Mouse (Mus musculus) neural tube, embryonic 11.5 days (tissue): ENCODE data around the gene Tulp4. TPM values are rescaled to one million over a fixed set of nuclear protein-coding genes. Genes with fewer than 3 reads are reported as not detected.

ENCODE experiments used
- ATAC-seq: fragments of 200-750 bp; cut with Nextera tagmentation; 2 replicates; pipeline ENCODE4 v1.8.0; 2017; ENCODE audit warnings: moderate number of reproducible peaks, mild to moderate bottlenecking, moderate TSS enrichment, moderate library complexity; ENCODE audit not compliant: insufficient read depth, low FRiP score, low TSS enrichment
- DNase-seq: peaks from one replicate; pipeline ENCODE4 v3.0.0-alpha.2; 2015; ENCODE audit warnings: low spot score
- H3K27ac ChIP-seq: fragments of 300-500 bp; sonication (generic); 2 replicates; pipeline ENCODE4 v1.5.1; 2014; ENCODE audit warnings: low read depth, mild to moderate bottlenecking, low read length
- H3K27me3 ChIP-seq: fragments of 300-500 bp; sonication (generic); 2 replicates; pipeline ENCODE4 v1.6.1; 2014; ENCODE audit warnings: mild to moderate bottlenecking, low read length, mixed read lengths; ENCODE audit not compliant: control insufficient read depth, insufficient read depth
- H3K36me3 ChIP-seq: fragments of 300-500 bp; sonication (generic); 2 replicates; pipeline ENCODE4 v1.6.1; 2014; ENCODE audit warnings: mild to moderate bottlenecking, low read length, moderate library complexity, mixed read lengths; ENCODE audit not compliant: control insufficient read depth, insufficient read depth
- H3K4me1 ChIP-seq: fragments of 300-500 bp; sonication (generic); 2 replicates; pipeline ENCODE4 v1.6.1; 2014; ENCODE audit warnings: low read length, mixed read lengths; ENCODE audit not compliant: control insufficient read depth, insufficient read depth
- H3K4me2 ChIP-seq: fragments of 300-500 bp; sonication (generic); 2 replicates; pipeline ENCODE4 v1.6.1; 2014; ENCODE audit warnings: low read depth, mild to moderate bottlenecking, moderate library complexity
- H3K4me3 ChIP-seq: fragments of 300-500 bp; sonication (generic); 2 replicates; pipeline ENCODE4 v1.5.1; 2014; ENCODE audit warnings: low read depth, low read length
- H3K9ac ChIP-seq: fragments of 300-500 bp; sonication (generic); 2 replicates; pipeline ENCODE4 v1.6.1; 2014; ENCODE audit warnings: mild to moderate bottlenecking, low read length
- H3K9me3 ChIP-seq: fragments of 300-500 bp; sonication (generic); 2 replicates; pipeline ENCODE4 v1.6.1; 2016; ENCODE audit warnings: low read length; ENCODE audit not compliant: control insufficient read depth
- WGBS: fragments of 180-500 bp; shearing (Covaris S2); extraction: QIAGEN DNeasy Blood & Tissue Kit; methylation state at CpG from one replicate; pipeline ENCODE4 v1.1.7; 2014; 5-methylcytosine and 5-hydroxymethylcytosine counted together
- polyA plus RNA-seq: library from polyadenylated mRNA; unstranded; fragments of >200 nt; fragmentation: Nextera tagmentation; extraction: Ambion mirVana; gene quantifications from 2 replicates; pipeline ENCODE4 v1.2.1, GENCODE M21; 2014

Tulp4 gene
- polyA plus RNA-seq, 1 experiment from 2014 or later: 122 TPM

GRCm38 (mm10) chr17:6162761-6163160, 56.5 kb downstream of the Tulp4 start:
- DNase-seq (no peak), ATAC-seq (no peak)
- WGBS: 89% methylated on average over 1 of the region's 1 CpGs
- H3K36me3 ChIP-seq: no peaks in the 10 kb centered on the region
- H3K9me3 ChIP-seq: no peaks in the 10 kb centered on the region
- H3K9ac ChIP-seq: no peak overlapping the region
- H3K4me3 ChIP-seq: no peak overlapping the region
- no peaks in the 10 kb centered on the region for H3K27me3 ChIP-seq
- no peak overlapping the region for H3K4me2 ChIP-seq
- H3K4me1 ChIP-seq: no peaks in the 10 kb centered on the region
- H3K27ac ChIP-seq: no peak overlapping the region

GRCm38 (mm10) chr17:6164911-6165310, 58.7 kb downstream of the Tulp4 start:
- Histone ChIP-seq H3K4me1 (no peaks in the 10 kb centered on the region), H3K4me3 (no peak overlapping the region), H3K9me3 (no peaks in the 10 kb centered on the region), H3K27ac (no peak overlapping the region), H3K27me3 (no peaks in the 10 kb centered on the region), H3K9ac (no peak overlapping the region), H3K4me2 (no peak overlapping the region), H3K36me3 (no peaks in the 10 kb centered on the region)
- 70% methylated on average over 4 of the region's 4 CpGs for WGBS
- no peak for ATAC-seq
- no peak for DNase-seq

- Histone ChIP-seq H3K4me1 (no peaks in the 10 kb centered on the region), H3K27ac (no peak overlapping the region), H3K4me3 (no peak overlapping the region), H3K27me3 (no peaks in the 10 kb centered on the region), H3K36me3 (no peaks in the 10 kb centered on the region), H3K4me2 (no peak overlapping the region), H3K9ac (no peak overlapping the region), H3K9me3 (no peaks in the 10 kb centered on the region)
- 85% methylated on average over 7 of the region's 7 CpGs for WGBS
- DNase-seq: no peak
- no peak for ATAC-seq
Observed at GRCm38 (mm10) chr17:6172440-6172839, 66.2 kb downstream of the Tulp4 start.

- Histone ChIP-seq H3K27me3 (no peaks in the 10 kb centered on the region), H3K27ac (no peak overlapping the region), H3K36me3 (no peaks in the 10 kb centered on the region), H3K9ac (no peak overlapping the region), H3K4me3 (no peak overlapping the region), H3K9me3 (no peaks in the 10 kb centered on the region), H3K4me2 (no peak overlapping the region), H3K4me1 (no peaks in the 10 kb centered on the region)
- no peak for DNase-seq
- ATAC-seq: no peak
- 82% methylated on average over 5 of the region's 5 CpGs for WGBS
Observed at GRCm38 (mm10) chr17:6172926-6173690, 66.9 kb downstream of the Tulp4 start.

GRCm38 (mm10) chr17:6174574-6174973, 68.3 kb downstream of the Tulp4 start:
- 85% methylated on average over 1 of the region's 1 CpGs for WGBS
- no peak overlapping the region for H3K4me2 ChIP-seq
- no peak for ATAC-seq
- H3K4me1 ChIP-seq: 0 out of 2 replicates have a peak, but pooled peaks cover 3% of the 10 kb centered on the region
- H3K27me3 ChIP-seq: no peaks in the 10 kb centered on the region
- H3K9ac ChIP-seq: no peak overlapping the region
- H3K27ac ChIP-seq: no peak overlapping the region
- no peak overlapping the region for H3K4me3 ChIP-seq
- DNase-seq: no peak
- no peaks in the 10 kb centered on the region for H3K36me3 ChIP-seq
- no peaks in the 10 kb centered on the region for H3K9me3 ChIP-seq

GRCm38 (mm10) chr17:6178564-6179267, 72.5 kb downstream of the Tulp4 start:
- Histone ChIP-seq H3K4me2 (no peak overlapping the region), H3K36me3 (no peaks in the 10 kb centered on the region), H3K27me3 (no peaks in the 10 kb centered on the region), H3K4me3 (no peak overlapping the region), H3K9ac (no peak overlapping the region), H3K27ac (no peak overlapping the region), H3K4me1 (0 out of 2 replicates have a peak, but pooled peaks cover 3% of the 10 kb centered on the region), H3K9me3 (no peaks in the 10 kb centered on the region)
- 69% methylated on average over 6 of the region's 6 CpGs for WGBS
- ATAC-seq (no peak), DNase-seq (no peak)

GRCm38 (mm10) chr17:6179389-6179788, 73.2 kb downstream of the Tulp4 start:
- 27% methylated on average over 4 of the region's 4 CpGs for WGBS
- ATAC-seq (no peak), DNase-seq (no peak)

GRCm38 (mm10) chr17:6180421-6180820, 74.2 kb downstream of the Tulp4 start:
- Histone ChIP-seq H3K27me3 (no peaks in the 10 kb centered on the region), H3K27ac (no peak overlapping the region), H3K4me3 (no peak overlapping the region), H3K9ac (no peak overlapping the region), H3K4me1 (0 out of 2 replicates have a peak, but pooled peaks cover 3% of the 10 kb centered on the region), H3K9me3 (no peaks in the 10 kb centered on the region), H3K4me2 (no peak overlapping the region), H3K36me3 (no peaks in the 10 kb centered on the region)
- 31% methylated on average over 3 of the region's 3 CpGs for WGBS
- DNase-seq (no peak), ATAC-seq (no peak)

More at GRCm38 (mm10) chr17:6179389-6179788, 73.2 kb downstream of the Tulp4 start:
- Histone ChIP-seq H3K36me3 (no peaks in the 10 kb centered on the region), H3K9me3 (no peaks in the 10 kb centered on the region), H3K27me3 (no peaks in the 10 kb centered on the region), H3K4me3 (no peak overlapping the region), H3K4me1 (0 out of 2 replicates have a peak, but pooled peaks cover 3% of the 10 kb centered on the region), H3K27ac (no peak overlapping the region), H3K4me2 (no peak overlapping the region), H3K9ac (no peak overlapping the region)
